Mouse (Mus musculus) G1E (cell line): ENCODE measurements around the gene Cphx2.
"Not testable (repeated sequence)": the region's sequence is repeated elsewhere in the genome, so short reads cannot be mapped to it uniquely, and the experiment has no call there.

Source experiments
- CTCF ChIP-seq: IDR thresholded peaks from 2 replicates; pipeline ENCODE4 v1.5.1; 2012; ENCODE audit warnings: low read depth, low read length, inconsistent platforms, mixed read lengths
- GATA1 ChIP-seq: IDR thresholded peaks from 2 replicates; pipeline ENCODE4 v1.6.1; 2012; ENCODE audit warnings: borderline replicate concordance, low read length, inconsistent platforms, mixed read lengths
- GATA2 ChIP-seq: IDR thresholded peaks from 2 replicates; pipeline ENCODE4 v1.6.1; 2012; ENCODE audit warnings: low read depth, low read length, inconsistent platforms, borderline replicate concordance
- TAL1 ChIP-seq: conservative IDR thresholded peaks from 2 replicates; pipeline ENCODE4 v1.6.1; 2012; ENCODE audit warnings: low read depth, low read length, inconsistent platforms, mixed read lengths

DNA sequence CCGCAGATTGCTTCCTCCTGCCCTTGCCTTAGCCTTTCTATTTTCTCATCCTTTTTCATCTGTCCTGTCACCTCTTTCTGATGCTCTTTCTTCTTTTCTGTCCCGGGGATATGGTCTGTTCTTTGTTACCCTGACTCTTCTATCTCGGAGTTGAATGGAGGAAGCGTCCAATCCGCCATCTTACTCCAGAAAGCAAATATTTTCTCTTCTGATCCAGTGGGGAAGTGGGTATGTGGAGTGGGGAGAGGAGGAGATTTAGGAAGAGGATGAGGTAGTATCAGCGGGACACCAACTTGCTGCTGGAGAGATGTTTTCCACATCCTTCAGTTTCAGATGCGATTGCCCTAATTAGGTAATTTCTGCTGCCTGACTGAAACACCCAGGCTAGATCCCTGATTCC lies 37.8 kb downstream of the Cphx2 start:
- not testable (repeated sequence) for TF ChIP-seq CTCF, GATA1, TAL1, GATA2
